Mouse (Mus musculus) adrenal gland, adult 2 months (tissue): ENCODE measurements around the gene Esrrg. TPM values are rescaled to one million over a fixed set of nuclear protein-coding genes. Genes with fewer than 3 reads are reported as not detected.

ENCODE experiments used
- DNase-seq: peaks from one replicate; pipeline ENCODE4 v3.0.0; 2021
- polyA plus RNA-seq: library from polyadenylated mRNA; depleted of rRNA; stranded (reverse); fragments of >200 nt; gene quantifications from 2 replicates; pipeline ENCODE4 v1.2.3, GENCODE M21; 2012
- total RNA-seq, 2 experiments: library from RNA; stranded (reverse); gene quantifications; 2 replicates each; pipeline ENCODE4 v1.2.3; 2021

Esrrg gene
- total and polyA plus RNA-seq, 3 experiments = 3.1 to 17.7 (median 14.8) TPM

- DNase-seq = peak; percentile 85
Measured at GRCm38 (mm10) chr1:187910718-187911117, 302.1 kb downstream of the Esrrg start.

GRCm38 (mm10) chr1:187911201-187911600, 302.6 kb downstream of the Esrrg start:
- no peak for DNase-seq

GRCm38 (mm10) chr1:187918303-187918702, 309.7 kb downstream of the Esrrg start:
- no peak for DNase-seq

- DNase-seq = no peak
Measured at GRCm38 (mm10) chr1:187918939-187919338, 310.3 kb downstream of the Esrrg start.

GRCm38 (mm10) chr1:187920156-187920777, 311.7 kb downstream of the Esrrg start:
- no peak for DNase-seq

GRCm38 (mm10) chr1:187931146-187931545, 322.6 kb downstream of the Esrrg start:
- DNase-seq = no peak

GRCm38 (mm10) chr1:187938652-187939051, 330.1 kb downstream of the Esrrg start:
- DNase-seq = no peak

GRCm38 (mm10) chr1:187939078-187939477, 330.5 kb downstream of the Esrrg start:
- no peak for DNase-seq

- DNase-seq = no peak
Measured at GRCm38 (mm10) chr1:187951506-187951905, 342.9 kb downstream of the Esrrg start.

GRCm38 (mm10) chr1:187956702-187957101, 348.1 kb downstream of the Esrrg start:
- no peak for DNase-seq

GRCm38 (mm10) chr1:187959192-187959591, 350.6 kb downstream of the Esrrg start:
- no peak for DNase-seq

GRCm38 (mm10) chr1:187961452-187961851, 352.9 kb downstream of the Esrrg start:
- no peak for DNase-seq

GRCm38 (mm10) chr1:187964829-187965760, 356.5 kb downstream of the Esrrg start:
- no peak for DNase-seq

- no peak for DNase-seq
Measured at GRCm38 (mm10) chr1:187965921-187966320, 357.3 kb downstream of the Esrrg start.

- DNase-seq = no peak
Measured at GRCm38 (mm10) chr1:187968379-187968778, 359.8 kb downstream of the Esrrg start.

GRCm38 (mm10) chr1:187969491-187969890, 360.9 kb downstream of the Esrrg start:
- no peak for DNase-seq

- DNase-seq = peak; percentile 68
Measured at GRCm38 (mm10) chr1:187974396-187974795, 365.8 kb downstream of the Esrrg start.

GRCm38 (mm10) chr1:187975465-187976352, 367.1 kb downstream of the Esrrg start:
- DNase-seq = no peak

GRCm38 (mm10) chr1:187976353-187976730, 367.8 kb downstream of the Esrrg start:
- no peak for DNase-seq

GRCm38 (mm10) chr1:187981028-187981427, 372.4 kb downstream of the Esrrg start:
- no peak for DNase-seq

- DNase-seq = no peak
Measured at GRCm38 (mm10) chr1:187983177-187983576, 374.6 kb downstream of the Esrrg start.

GRCm38 (mm10) chr1:187990161-187990560, 381.6 kb downstream of the Esrrg start:
- no peak for DNase-seq
